Mouse (Mus musculus): ENCODE measurements around the gene Gm28036. TPM values are rescaled to one million over a fixed set of nuclear protein-coding genes. Genes with fewer than 3 reads are reported as not detected.

Gene Gm28036
- polyA plus RNA-seq (2015; fragmentation: Nextera tagmentation; extraction: Ambion mirVana): 4.5 and 7.1 TPM in 2 replicates

DNA sequence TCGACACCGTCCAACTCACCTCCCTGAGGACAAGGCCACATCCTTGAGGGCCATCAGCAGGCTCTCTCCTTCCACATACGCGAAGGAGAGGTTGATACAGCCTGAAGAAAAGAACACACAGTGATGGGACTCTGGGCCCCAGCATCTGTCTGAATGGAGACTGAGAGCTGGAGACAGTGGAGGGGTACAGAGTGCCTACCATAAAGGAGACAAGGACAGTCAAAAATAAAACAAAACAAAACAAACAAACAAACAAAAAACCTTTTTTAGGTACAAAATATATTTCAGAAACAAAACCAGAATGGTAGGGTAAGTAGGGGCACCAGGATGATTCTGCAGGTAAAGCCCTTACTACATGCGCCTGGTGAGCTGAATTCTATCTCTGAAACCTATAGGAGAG is at the start of gene Gm28036:
Gene Gm28036, minus strand, starts transcription at position 101 of the 400 bp plus-strand sequence.

DNA sequence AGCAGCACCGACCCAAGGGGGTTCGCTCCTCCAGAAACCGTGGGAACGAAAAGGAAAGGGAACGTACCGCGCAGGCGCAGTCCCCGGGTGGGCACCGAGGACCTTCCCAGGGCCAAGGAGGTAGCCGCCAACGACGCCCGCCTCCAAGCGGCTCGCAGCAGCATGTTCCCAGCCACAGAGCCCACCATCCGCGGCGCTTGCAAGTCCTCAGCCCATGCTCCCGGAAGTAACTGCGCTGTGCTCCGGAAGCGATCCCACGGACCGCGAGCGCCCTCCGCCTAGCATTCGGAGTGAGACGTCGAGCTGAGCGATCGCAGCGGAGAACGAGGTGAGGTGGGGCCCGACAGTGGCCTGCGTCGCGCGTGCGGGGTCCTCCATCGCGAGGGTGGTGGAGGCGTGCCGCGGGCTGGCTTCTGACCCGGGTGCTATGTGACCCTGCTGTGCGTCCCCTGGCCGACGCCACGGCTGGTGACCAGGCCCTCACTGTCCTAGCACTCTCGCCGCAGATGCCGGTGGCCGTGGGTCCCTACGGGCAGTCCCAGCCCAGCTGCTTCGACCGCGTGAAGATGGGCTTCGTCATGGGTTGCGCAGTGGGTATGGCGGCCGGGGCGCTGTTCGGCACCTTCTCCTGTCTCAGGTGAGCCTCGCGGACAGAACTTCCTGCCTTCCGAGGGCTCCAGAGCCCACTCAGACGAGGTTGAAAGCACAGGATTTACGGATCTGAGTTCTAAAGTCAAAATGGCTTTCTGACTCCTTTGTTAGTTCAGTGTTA is 17.2 kb upstream of the Gm28036 start, which contains the start of the genes Romo1 and Nfs1:
Gene Romo1, plus strand, starts transcription at position 87 of the 772 bp plus-strand sequence.
Gene Nfs1, minus strand, starts transcription at position 234 of the 772 bp plus-strand sequence.

DNA sequence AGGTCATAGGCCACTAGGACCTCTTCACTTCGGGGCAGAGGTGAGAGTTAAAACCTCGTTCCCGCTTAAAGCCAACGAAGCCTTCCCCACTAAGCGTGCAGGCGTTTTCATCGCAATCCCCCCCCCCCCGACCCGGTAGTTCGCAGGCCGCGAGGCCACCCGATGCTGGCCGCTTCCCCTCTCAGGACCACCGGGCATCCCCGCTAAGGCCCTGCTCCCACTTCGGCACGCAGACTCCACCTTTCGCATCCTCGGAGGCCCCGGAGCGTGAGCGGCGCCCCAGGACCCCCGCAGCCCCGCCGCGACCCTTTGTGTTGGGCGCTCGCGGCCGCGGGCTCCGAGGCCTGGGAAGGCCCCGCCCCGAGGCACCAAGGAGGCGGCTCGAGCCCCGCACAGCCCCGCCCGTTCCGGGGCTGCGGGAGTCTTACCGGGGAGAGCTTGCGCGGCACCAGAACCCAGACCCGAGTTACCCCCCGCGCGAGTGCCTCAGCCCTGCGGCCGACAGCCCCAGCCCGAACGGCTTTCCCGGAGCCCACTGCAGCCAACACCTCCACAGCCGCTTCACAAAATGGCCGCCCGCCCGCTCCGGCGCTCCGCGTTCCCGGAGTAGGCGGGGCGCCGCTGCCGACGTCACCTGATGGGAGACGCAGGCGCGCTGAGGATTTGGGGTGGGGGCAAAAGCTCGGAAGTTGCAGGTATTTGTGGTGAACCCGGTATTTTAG is 15.4 kb downstream of the Gm28036 start, which contains the start of the genes Cpne1 and Rbm12:
Gene Cpne1, minus strand, starts transcription at position 608 of the 722 bp plus-strand sequence.
Gene Rbm12, minus strand, starts transcription at position 621 of the 722 bp plus-strand sequence.

DNA sequence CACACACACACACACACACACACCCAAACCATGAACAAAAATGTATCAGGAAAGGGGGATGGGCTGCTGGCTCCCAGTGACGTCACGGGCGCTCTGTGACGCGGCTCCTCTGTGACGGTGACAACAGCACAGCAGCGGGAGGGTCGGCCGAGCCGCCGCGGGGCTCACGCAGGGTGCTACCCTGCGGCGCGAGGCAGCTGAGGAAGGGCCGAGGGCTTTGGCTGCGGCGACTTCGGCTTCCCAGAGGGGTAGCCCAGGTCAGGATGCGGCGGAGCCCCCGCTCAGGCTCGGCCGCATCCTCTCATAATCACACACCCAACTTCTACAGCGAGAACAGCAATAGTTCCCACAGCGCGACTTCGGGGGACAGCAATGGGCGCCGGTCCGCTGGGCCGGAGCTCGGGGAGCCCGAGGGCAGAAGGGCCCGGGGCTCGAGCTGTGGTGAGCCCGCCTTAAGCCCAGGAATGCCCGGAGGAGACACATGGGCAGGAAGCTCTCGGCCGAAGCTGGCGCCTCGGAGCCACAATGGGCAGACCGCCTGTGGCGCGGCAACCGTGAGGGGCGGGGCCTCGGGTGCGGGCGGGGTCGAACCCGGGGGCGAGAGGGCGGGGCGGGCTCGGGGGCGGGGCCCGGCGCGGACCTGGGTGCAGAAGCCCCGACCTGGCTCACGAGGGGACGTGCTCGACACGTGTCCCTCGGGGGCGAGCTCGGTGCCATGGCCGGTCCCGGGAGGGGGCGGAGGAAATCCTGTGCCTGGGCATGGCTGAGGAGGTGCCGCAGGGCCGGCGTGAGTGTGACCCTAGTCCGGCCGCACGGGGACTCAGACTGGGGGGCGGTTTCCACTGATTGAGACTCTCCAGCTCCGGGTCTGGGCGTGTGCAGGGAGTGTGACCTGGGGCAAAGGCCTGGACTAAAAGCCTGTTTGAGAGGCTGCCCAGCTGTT is 61.5 kb downstream of the Gm28036 start, which contains the start of gene Spag4:
Gene Spag4, plus strand, starts transcription at position 77 of the 943 bp plus-strand sequence.

DNA sequence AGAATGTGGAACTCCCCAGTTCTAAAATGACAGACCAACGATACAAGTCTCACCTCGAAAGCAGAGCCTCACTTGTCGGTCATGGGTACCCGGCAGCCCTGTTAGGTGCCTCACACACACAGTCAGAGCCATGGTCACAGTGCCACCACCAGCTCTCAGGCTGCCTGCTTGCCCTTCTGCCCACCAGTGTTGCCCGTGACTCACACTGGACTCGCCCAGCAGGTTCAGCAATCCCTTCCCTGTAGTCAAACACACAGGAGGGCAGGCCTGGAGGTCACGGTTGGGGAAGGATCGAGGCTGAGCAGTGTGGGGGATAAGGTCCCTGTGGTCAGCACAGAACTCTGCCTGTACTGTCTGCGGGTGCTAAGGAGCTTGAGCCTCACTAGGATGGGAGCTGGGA is 74.1 kb downstream of the Gm28036 start, which contains the start of gene Fer1l4:
Gene Fer1l4, minus strand, starts transcription at position 132 of the 400 bp plus-strand sequence.

Other genes with a start within 250 kb of the Gm28036 start
- gene Uqcc1, start 196.8 kb downstream of the Gm28036 start, polyA plus RNA-seq (2015; fragmentation: Nextera tagmentation; extraction: Ambion mirVana): 80.5 and 107 TPM in 2 replicates
- 0.19 and 0.97 TPM in 2 replicates for gene Gm15557, start 186.4 kb downstream of the Gm28036 start, polyA plus RNA-seq (2015; fragmentation: Nextera tagmentation; extraction: Ambion mirVana)
- 0.63 and 0.97 TPM in 2 replicates for gene Gdf5, start 181.7 kb downstream of the Gm28036 start, polyA plus RNA-seq (2015; fragmentation: Nextera tagmentation; extraction: Ambion mirVana)
- 5.5 and 9.7 TPM in 2 replicates for gene Cep250, start 170.6 kb downstream of the Gm28036 start, polyA plus RNA-seq (2015; fragmentation: Nextera tagmentation; extraction: Ambion mirVana)
- 1.1 and 2.0 TPM in 2 replicates for gene 6430550D23Rik, start 119.1 kb downstream of the Gm28036 start, polyA plus RNA-seq (2015; fragmentation: Nextera tagmentation; extraction: Ambion mirVana)
- gene Ergic3, start 119.0 kb downstream of the Gm28036 start, polyA plus RNA-seq (2015; fragmentation: Nextera tagmentation; extraction: Ambion mirVana): 226 and 249 TPM in 2 replicates
- 0.13 TPM in 1 of 2 replicates, not detected in the other for gene Fer1l4, start 74.1 kb downstream of the Gm28036 start, polyA plus RNA-seq (2015; fragmentation: Nextera tagmentation; extraction: Ambion mirVana)
- 2.7 and 4.2 TPM in 2 replicates for gene Spag4, start 61.9 kb downstream of the Gm28036 start, polyA plus RNA-seq (2015; fragmentation: Nextera tagmentation; extraction: Ambion mirVana)
- gene Cpne1, start 15.1 kb downstream of the Gm28036 start, polyA plus RNA-seq (2015; fragmentation: Nextera tagmentation; extraction: Ambion mirVana): 26.5 and 28.3 TPM in 2 replicates
- gene Rbm12, start 15.1 kb downstream of the Gm28036 start, polyA plus RNA-seq (2015; fragmentation: Nextera tagmentation; extraction: Ambion mirVana): 8.5 and 12.1 TPM in 2 replicates
- 691 and 754 TPM in 2 replicates for gene Romo1, start 16.9 kb upstream of the Gm28036 start, polyA plus RNA-seq (2015; fragmentation: Nextera tagmentation; extraction: Ambion mirVana)
- gene Nfs1, start 17.1 kb upstream of the Gm28036 start, polyA plus RNA-seq (2015; fragmentation: Nextera tagmentation; extraction: Ambion mirVana): 66.9 and 114 TPM in 2 replicates
- 340 and 572 TPM in 2 replicates for gene Rbm39, start 53.1 kb upstream of the Gm28036 start, polyA plus RNA-seq (2015; fragmentation: Nextera tagmentation; extraction: Ambion mirVana)
- gene Phf20, start 69.4 kb upstream of the Gm28036 start, polyA plus RNA-seq (2015; fragmentation: Nextera tagmentation; extraction: Ambion mirVana): 45.5 and 52.4 TPM in 2 replicates
- 8.2 and 10.0 TPM in 2 replicates for gene Cnbd2, start 185.2 kb upstream of the Gm28036 start, polyA plus RNA-seq (2015; fragmentation: Nextera tagmentation; extraction: Ambion mirVana)
- gene Scand1, start 185.6 kb upstream of the Gm28036 start, polyA plus RNA-seq (2015; fragmentation: Nextera tagmentation; extraction: Ambion mirVana): 190 and 208 TPM in 2 replicates

Data from adrenal gland, postnatal 0 days (tissue).